Mouse (Mus musculus) stomach, embryonic 16.5 days (tissue): Measurements from ENCODE around the gene Gpbp1. TPM values are rescaled to one million over a fixed set of nuclear protein-coding genes. Genes with fewer than 3 reads are reported as not detected.

Experiments
- ATAC-seq: fragments of 200-750 bp; cut with Nextera tagmentation; 2 replicates; pipeline ENCODE4 v1.8.0; 2017; ENCODE audit warnings: moderate number of reproducible peaks, moderate TSS enrichment; ENCODE audit not compliant: insufficient read depth, low FRiP score
- H3K27ac ChIP-seq: fragments of 300-500 bp; sonication (generic); 2 replicates; pipeline ENCODE4 v1.5.1; 2014; ENCODE audit warnings: low read length
- H3K27me3 ChIP-seq: fragments of 300-500 bp; sonication (generic); 2 replicates; pipeline ENCODE4 v1.6.1; 2014; ENCODE audit warnings: low read length, control low read depth, mixed read lengths; ENCODE audit not compliant: control insufficient read depth, insufficient read depth
- H3K36me3 ChIP-seq: fragments of 300-500 bp; sonication (generic); 2 replicates; pipeline ENCODE4 v1.6.1; 2014; ENCODE audit warnings: low read length; ENCODE audit not compliant: control insufficient read depth, insufficient read depth
- H3K4me1 ChIP-seq: fragments of 300-500 bp; sonication (generic); 2 replicates; pipeline ENCODE4 v1.6.1; 2014; ENCODE audit warnings: low read length, control low read depth, mixed read lengths; ENCODE audit not compliant: control insufficient read depth, insufficient read depth
- H3K4me2 ChIP-seq: fragments of 300-500 bp; sonication (generic); 2 replicates; pipeline ENCODE4 v1.6.1; 2014; ENCODE audit warnings: low read depth, low read length, mixed read lengths
- H3K4me3 ChIP-seq: fragments of 300-500 bp; sonication (generic); replicated peaks from 2 replicates; pipeline ENCODE4 v1.5.1; 2014; ENCODE audit warnings: mild to moderate bottlenecking, low read length
- H3K9ac ChIP-seq: fragments of 300-500 bp; sonication (generic); 2 replicates; pipeline ENCODE4 v1.6.1; 2014; ENCODE audit warnings: low read length
- H3K9me3 ChIP-seq: fragments of 300-500 bp; sonication (generic); replicated peaks from 2 replicates; pipeline ENCODE4 v1.6.1; 2016; ENCODE audit warnings: low read length, control low read depth; ENCODE audit not compliant: control insufficient read depth
- WGBS: fragments of 180-500 bp; shearing (Covaris S2); extraction: QIAGEN DNeasy Blood & Tissue Kit; methylation state at CpG from one replicate; pipeline ENCODE4 v1.1.7; 2014; 5-methylcytosine and 5-hydroxymethylcytosine counted together
- polyA plus RNA-seq: library from polyadenylated mRNA; unstranded; fragments of >200 nt; fragmentation: Nextera tagmentation; extraction: Ambion mirVana; gene quantifications from 2 replicates; pipeline ENCODE4 v1.2.1, GENCODE M21; 2015

The Gpbp1 gene
- polyA plus RNA-seq, 1 experiment from 2014 or later: 77.7 TPM

GRCm38 (mm10) chr13:111520456-111520855 lies 30.5 kb upstream of the Gpbp1 start:
- Histone ChIP-seq H3K9me3 (no peaks in the 10 kb centered on the region), H3K4me3 (no peak overlapping the region), H3K27me3 (no peaks in the 10 kb centered on the region), H3K9ac (no peak overlapping the region), H3K27ac (no peak overlapping the region), H3K4me1 (no peaks in the 10 kb centered on the region), H3K36me3 (no peaks in the 10 kb centered on the region), H3K4me2 (no peak overlapping the region)
- WGBS: 33% methylated on average over 4 of the region's 4 CpGs
- peak; percentile 66; the same call in 1 of the 2 replicates for ATAC-seq

DNA sequence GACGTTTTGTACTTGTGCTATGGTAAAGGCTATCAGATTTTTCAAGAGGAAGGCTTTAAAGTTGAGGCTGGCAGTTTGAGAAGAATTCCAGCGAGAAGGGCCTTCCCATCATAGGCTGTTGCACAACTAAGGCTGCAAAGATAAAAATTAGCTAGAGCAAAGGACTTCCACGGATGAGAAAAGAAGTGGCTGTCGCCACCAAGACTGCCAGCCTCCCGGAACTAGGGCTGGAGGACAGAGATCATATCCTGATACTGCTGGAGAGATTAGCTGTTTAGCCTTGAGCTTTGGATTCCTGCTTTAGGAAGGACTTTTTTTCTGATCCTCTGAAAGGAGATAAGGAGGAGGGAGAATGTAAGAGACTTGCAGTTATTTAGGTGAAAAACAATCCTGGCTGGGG lies 28.4 kb upstream of the Gpbp1 start:
- Histone ChIP-seq H3K9ac (no peak overlapping the region), H3K4me3 (no peak overlapping the region), H3K4me1 (no peaks in the 10 kb centered on the region), H3K36me3 (no peaks in the 10 kb centered on the region), H3K27me3 (no peaks in the 10 kb centered on the region), H3K9me3 (no peaks in the 10 kb centered on the region), H3K4me2 (no peak overlapping the region), H3K27ac (no peak overlapping the region)
- 49% methylated on average over 5 of the region's 5 CpGs for WGBS
- no peak for ATAC-seq

- ATAC-seq: no peak
- no peaks in the 10 kb centered on the region for H3K27me3 ChIP-seq
- no peak overlapping the region for H3K4me3 ChIP-seq
- H3K4me1 ChIP-seq: no peaks in the 10 kb centered on the region
- H3K27ac ChIP-seq: no peak overlapping the region
- 84% methylated on average over 7 of the region's 7 CpGs for WGBS
- no peaks in the 10 kb centered on the region for H3K36me3 ChIP-seq
- H3K9me3 ChIP-seq: no peaks in the 10 kb centered on the region
- H3K4me2 ChIP-seq: no peak overlapping the region
- H3K9ac ChIP-seq: no peak overlapping the region
Measured at GRCm38 (mm10) chr13:111516385-111517150, 26.7 kb upstream of the Gpbp1 start.

DNA sequence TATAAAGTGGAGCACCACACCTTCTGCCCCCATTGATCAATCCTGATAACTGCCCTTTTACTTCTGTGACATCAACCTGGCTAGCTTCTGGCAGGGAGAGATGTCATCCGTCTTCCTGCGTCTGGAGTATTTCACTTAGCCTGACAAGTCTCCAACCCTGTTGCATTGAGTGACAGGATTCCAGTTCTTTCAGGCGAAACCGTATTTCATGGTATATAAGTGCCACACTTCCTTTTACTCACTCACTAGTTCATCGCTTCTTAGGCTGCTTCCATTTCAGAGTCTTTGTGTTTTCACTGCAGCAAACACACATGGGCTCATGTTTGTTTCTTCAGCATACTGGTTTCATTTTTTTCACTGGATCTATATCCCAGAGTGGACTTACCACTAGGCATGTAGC lies 19.5 kb upstream of the Gpbp1 start:
- H3K9me3 ChIP-seq: no peaks in the 10 kb centered on the region
- no peak overlapping the region for H3K9ac ChIP-seq
- H3K36me3 ChIP-seq: no peaks in the 10 kb centered on the region
- no peaks in the 10 kb centered on the region for H3K27me3 ChIP-seq
- ATAC-seq: no peak
- H3K4me2 ChIP-seq: no peak overlapping the region
- no peak overlapping the region for H3K27ac ChIP-seq
- no peak overlapping the region for H3K4me3 ChIP-seq
- WGBS: 17% methylated on average over 5 of the region's 5 CpGs
- no peaks in the 10 kb centered on the region for H3K4me1 ChIP-seq

GRCm38 (mm10) chr13:111508645-111509044 lies 18.7 kb upstream of the Gpbp1 start:
- Histone ChIP-seq H3K27me3 (no peaks in the 10 kb centered on the region), H3K27ac (no peak overlapping the region), H3K4me3 (no peak overlapping the region), H3K9ac (no peak overlapping the region), H3K9me3 (no peaks in the 10 kb centered on the region), H3K36me3 (no peaks in the 10 kb centered on the region), H3K4me1 (no peaks in the 10 kb centered on the region), H3K4me2 (no peak overlapping the region)
- 67% methylated on average over 6 of the region's 6 CpGs for WGBS
- ATAC-seq: no peak

- H3K9me3 ChIP-seq: no peaks in the 10 kb centered on the region
- H3K27ac ChIP-seq: no peak overlapping the region
- no peaks in the 10 kb centered on the region for H3K36me3 ChIP-seq
- H3K4me2 ChIP-seq: no peak overlapping the region
- H3K4me1 ChIP-seq: 0 out of 2 replicates have a peak, but pooled peaks cover 4% of the 10 kb centered on the region
- whole genome bisulfite sequencing: 63% methylated on average over 11 of the region's 11 CpGs
- no peak for ATAC-seq
- H3K4me3 ChIP-seq: no peak overlapping the region
- H3K27me3 ChIP-seq: 0 out of 2 replicates have a peak, but pooled peaks cover 5% of the 10 kb centered on the region
- no peak overlapping the region for H3K9ac ChIP-seq
Measured at GRCm38 (mm10) chr13:111494330-111495029, 4.6 kb upstream of the Gpbp1 start.

DNA sequence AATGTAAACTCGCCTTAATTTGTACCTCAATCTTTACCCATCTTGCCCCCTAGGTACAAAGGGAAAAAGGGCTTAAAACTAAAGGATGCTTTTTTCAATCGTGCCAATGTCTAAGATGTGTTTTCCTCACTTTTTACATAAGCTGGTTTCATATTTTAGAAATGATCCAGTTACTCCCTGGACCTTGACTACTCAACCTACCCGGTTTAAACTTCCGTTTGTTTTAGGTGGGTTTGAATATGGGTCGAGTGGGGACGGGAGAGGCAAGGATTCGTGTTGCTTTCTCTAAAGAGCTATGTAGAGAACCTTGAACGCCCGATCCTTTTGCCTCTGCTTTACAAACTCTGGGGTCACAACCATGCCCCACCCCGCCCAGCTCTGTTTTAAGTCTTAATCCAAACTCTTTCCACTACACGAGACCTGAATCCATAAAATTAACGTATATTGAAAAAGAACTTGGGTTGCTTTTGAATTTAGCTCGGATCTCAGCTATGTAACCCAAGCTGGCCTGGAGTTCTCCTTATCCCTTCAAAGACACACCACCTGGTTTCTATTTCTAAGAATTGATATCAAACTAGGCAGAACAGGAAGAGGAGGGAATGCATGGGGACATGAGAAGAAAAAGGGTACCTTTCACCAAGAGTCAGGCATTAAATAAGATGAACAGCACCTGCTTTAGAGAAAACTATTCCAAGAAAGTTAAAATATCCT lies 1.3 kb upstream of the Gpbp1 start:
- Histone ChIP-seq H3K9ac (no peak overlapping the region), H3K4me2 (peak overlapping the region; percentile 82), H3K27me3 (0 out of 2 replicates have a peak, but pooled peaks cover 5% of the 10 kb centered on the region), H3K4me1 (peaks cover 5% of the 10 kb centered on the region; the same call in 1 of the 2 replicates), H3K36me3 (no peaks in the 10 kb centered on the region), H3K4me3 (peak overlapping the region; percentile 65), H3K27ac (no peak overlapping the region), H3K9me3 (no peaks in the 10 kb centered on the region)
- ATAC-seq: no peak
- 25% methylated on average over 13 of the region's 13 CpGs for WGBS

GRCm38 (mm10) chr13:111489502-111489801 lies 459 bp downstream of the Gpbp1 start:
- ATAC-seq: no peak; the same call in 1 of the 2 replicates
- 0% methylated on average over 20 of the region's 33 CpGs for WGBS
- Histone ChIP-seq H3K4me1 (peaks cover 14% of the 10 kb centered on the region), H3K27ac (peak overlapping the region; percentile 99), H3K9ac (peak overlapping the region; percentile 98), H3K9me3 (no peaks in the 10 kb centered on the region), H3K4me2 (no peak overlapping the region), H3K4me3 (peak overlapping the region; percentile 93), H3K36me3 (no peaks in the 10 kb centered on the region), H3K27me3 (0 out of 2 replicates have a peak, but pooled peaks cover 5% of the 10 kb centered on the region)
